Mouse (Mus musculus): ENCODE results near the gene Arnt2. TPM values are rescaled to one million over a fixed set of nuclear protein-coding genes. Genes with fewer than 3 reads are reported as not detected.

Arnt2 gene
- total and polyA plus RNA-seq, 3 experiments: 0.03 to 0.27 (median 0.17) TPM

- no peaks in the 10 kb centered on the region for H3K27me3 ChIP-seq (replicated peaks)
- H3K4me1 ChIP-seq (ENCODE audit: control insufficient read depth in 1 of 2, insufficient read depth in 2 of 2): no peaks in the 10 kb centered on the region
- dilution Hi-C loops (cut with MboI; ENCODE audit: extremely low pct_ligation_motif_present, extremely low pct_unique_long_range_greater_than_20kb, low sequenced_read_pairs) (no loop called here), in situ Hi-C loops (cut with MboI; ENCODE audit: low pct_ligation_motif_present, low pct_unique_long_range_greater_than_20kb, low sequenced_read_pairs) (no loop called here)
- no peaks in the 10 kb centered on the region for H3K79me2 ChIP-seq (replicated peaks; ENCODE audit: control insufficient read depth, extremely low read depth, insufficient read depth, poor library complexity, severe bottlenecking)
- no peak overlapping the region for H3K27ac ChIP-seq (ENCODE audit: insufficient read depth, low read depth)
- H3K9ac ChIP-seq (ENCODE audit: insufficient read depth, low read depth): no peak overlapping the region
- TF ChIP-seq ZKSCAN1 (IDR thresholded peaks at IDR 0.05; ENCODE audit: borderline replicate concordance, low read depth, low read length): no peak
- no peak for TF ChIP-seq MAX (IDR thresholded peaks at IDR 0.05; ENCODE audit: low read length)
- no peak for TF ChIP-seq USF1 (IDR thresholded peaks at IDR 0.05; ENCODE audit: low read depth, low read length)
- TF ChIP-seq SMC3 (IDR thresholded peaks at IDR 0.05; ENCODE audit: low read depth, low read length): peak; percentile 77
- peak in 1 of 2 experiments; percentile 75; a peak in 2 of 4 replicates for TF ChIP-seq CTCF (conservative IDR thresholded peaks at IDR 0.05 in 1 of 2, IDR thresholded peaks at IDR 0.05 in 1 of 2; ENCODE audit: low read depth in 2 of 2, low read length in 2 of 2)
- TF ChIP-seq TBP (conservative IDR thresholded peaks at IDR 0.05; ENCODE audit: low read depth, low read length): no peak
- TF ChIP-seq MAZ (IDR thresholded peaks at IDR 0.05; ENCODE audit: low read depth, low read length): no peak
- TF ChIP-seq RCOR1 (conservative IDR thresholded peaks at IDR 0.05; ENCODE audit: low read depth, low read length): no peak
- TF ChIP-seq ELF1 (IDR thresholded peaks at IDR 0.05; ENCODE audit: low read depth, low read length): no peak
- TF ChIP-seq CHD1 (IDR thresholded peaks at IDR 0.05; ENCODE audit: low read depth, low read length): no peak
- peak; percentile 60 for TF ChIP-seq RAD21 (IDR thresholded peaks at IDR 0.05; ENCODE audit: low read depth, low read length)
- TF ChIP-seq UBTF (IDR thresholded peaks at IDR 0.05; ENCODE audit: low read depth, low read length): no peak
- no peak for TF ChIP-seq CHD2 (IDR thresholded peaks at IDR 0.05; ENCODE audit: low read length)
- peak; percentile 45 for TF ChIP-seq ZC3H11A (IDR thresholded peaks at IDR 0.05; ENCODE audit: low read depth, low read length)
- TF ChIP-seq JUN (IDR thresholded peaks at IDR 0.05; ENCODE audit: insufficient read depth, low read depth, low read length): no peak
- TF ChIP-seq SIN3A (IDR thresholded peaks at IDR 0.05; ENCODE audit: low read length): no peak
- no peak for TF ChIP-seq USF2 (conservative IDR thresholded peaks at IDR 0.05; ENCODE audit: low read depth, low read length)
- no peak for TF ChIP-seq NELFE (IDR thresholded peaks at IDR 0.05; ENCODE audit: low read depth, low read length)
- peak; percentile 50 for DNase-seq (ENCODE audit: extremely low read depth)
- no peak overlapping the region for H3K4me2 ChIP-seq (ENCODE audit: insufficient read depth, low read depth, poor library complexity, severe bottlenecking)
- H3K9me3 ChIP-seq (replicated peaks; ENCODE audit: low read length): no peaks in the 10 kb centered on the region
- no peaks in the 10 kb centered on the region for H3K36me3 ChIP-seq (replicated peaks in 1 of 2; ENCODE audit: control insufficient read depth in 1 of 2, insufficient read depth in 1 of 2, low read length in 1 of 2)
- H3K4me3 ChIP-seq (replicated peaks in 1 of 3; ENCODE audit: low read depth in 2 of 3, low read length in 2 of 3, poor library complexity in 1 of 3): no peak overlapping the region
Measured at GRCm38 (mm10) chr7:84315353-84316003, 94.5 kb downstream of the Arnt2 start.

DNA sequence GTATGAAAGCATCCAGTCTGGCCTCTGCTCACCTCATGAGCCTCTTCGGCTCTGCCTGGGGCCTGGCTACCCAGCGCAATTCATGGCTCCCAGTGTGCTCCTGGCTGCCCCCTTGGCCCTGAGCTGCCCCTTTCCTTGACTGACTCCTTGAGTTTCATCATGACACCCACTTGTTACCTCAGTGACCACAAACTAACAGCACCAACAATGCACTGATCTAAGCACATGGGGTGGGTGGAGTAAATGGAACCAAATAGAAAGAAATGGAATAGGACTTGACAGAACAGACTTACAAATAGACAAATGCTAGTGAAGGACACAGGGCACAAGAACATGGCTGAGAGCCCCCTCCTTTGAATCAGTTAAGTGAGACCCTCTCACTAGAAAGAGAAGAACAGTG, 95.2 kb downstream of the Arnt2 start:
- H3K4me2 ChIP-seq (ENCODE audit: insufficient read depth, low read depth, poor library complexity, severe bottlenecking): no peak overlapping the region
- dilution Hi-C loops (cut with MboI; ENCODE audit: extremely low pct_ligation_motif_present, extremely low pct_unique_long_range_greater_than_20kb, low sequenced_read_pairs): no loop called here
- no peaks in the 10 kb centered on the region for H3K9me3 ChIP-seq (replicated peaks; ENCODE audit: low read length)
- H3K27ac ChIP-seq (ENCODE audit: insufficient read depth, low read depth): no peak overlapping the region
- no peaks in the 10 kb centered on the region for H3K4me1 ChIP-seq (ENCODE audit: control insufficient read depth in 1 of 2, insufficient read depth in 2 of 2)
- no peak for DNase-seq (ENCODE audit: extremely low read depth)
- H3K9ac ChIP-seq (ENCODE audit: insufficient read depth, low read depth): no peak overlapping the region
- no peaks in the 10 kb centered on the region for H3K79me2 ChIP-seq (replicated peaks; ENCODE audit: control insufficient read depth, extremely low read depth, insufficient read depth, poor library complexity, severe bottlenecking)
- no peak for TF ChIP-seq MAZ (IDR thresholded peaks at IDR 0.05; ENCODE audit: low read depth, low read length)
- no peak for TF ChIP-seq CHD1 (IDR thresholded peaks at IDR 0.05; ENCODE audit: low read depth, low read length)
- no peak for TF ChIP-seq USF1 (IDR thresholded peaks at IDR 0.05; ENCODE audit: low read depth, low read length)
- no peak for TF ChIP-seq JUND (conservative IDR thresholded peaks at IDR 0.05; ENCODE audit: low read depth, low read length)
- TF ChIP-seq ZNF384 (IDR thresholded peaks at IDR 0.05; ENCODE audit: low read depth, low read length): no peak
- TF ChIP-seq PAX5 (IDR thresholded peaks at IDR 0.05; ENCODE audit: low read length): no peak
- TF ChIP-seq ZKSCAN1 (IDR thresholded peaks at IDR 0.05; ENCODE audit: borderline replicate concordance, low read depth, low read length): no peak
- TF ChIP-seq ETS1 (conservative IDR thresholded peaks at IDR 0.05; ENCODE audit: low read depth, low read length): no peak
- no peak for TF ChIP-seq ZC3H11A (IDR thresholded peaks at IDR 0.05; ENCODE audit: low read depth, low read length)
- no peak for TF ChIP-seq ZMIZ1 (IDR thresholded peaks at IDR 0.05; ENCODE audit: low read depth, low read length)
- no peak for TF ChIP-seq RCOR1 (conservative IDR thresholded peaks at IDR 0.05; ENCODE audit: low read depth, low read length)
- TF ChIP-seq USF2 (conservative IDR thresholded peaks at IDR 0.05; ENCODE audit: low read depth, low read length): no peak
- in situ Hi-C loops (cut with MboI; ENCODE audit: low pct_ligation_motif_present, low pct_unique_long_range_greater_than_20kb, low sequenced_read_pairs): no loop called here
- no peaks in the 10 kb centered on the region for H3K27me3 ChIP-seq (replicated peaks)
- H3K36me3 ChIP-seq (replicated peaks in 1 of 2; ENCODE audit: control insufficient read depth in 1 of 2, insufficient read depth in 1 of 2, low read length in 1 of 2): no peaks in the 10 kb centered on the region
- H3K4me3 ChIP-seq (replicated peaks in 1 of 3; ENCODE audit: low read depth in 2 of 3, low read length in 2 of 3, poor library complexity in 1 of 3): no peak overlapping the region
